Mouse (Mus musculus) ES-E14 (cell line): ENCODE data around the gene Epb41l5. TPM values are rescaled to one million over a fixed set of nuclear protein-coding genes. Genes with fewer than 3 reads are reported as not detected.

ENCODE experiments used
- DNase-seq: peaks from one replicate; pipeline ENCODE4 v3.0.0-alpha.2; 2013; ENCODE audit warnings: low read depth, low spot score
- H3K27ac ChIP-seq: 2 replicates; pipeline ENCODE4 v1.5.1; 2012; ENCODE audit warnings: low read depth, mild to moderate bottlenecking, low read length, moderate library complexity, mixed read lengths; ENCODE audit not compliant: poor library complexity, insufficient read depth, severe bottlenecking
- H3K36me3 ChIP-seq: 2 replicates; pipeline ENCODE4 v1.6.1; 2012; ENCODE audit warnings: mild to moderate bottlenecking, low read length, moderate library complexity, mixed read lengths; ENCODE audit not compliant: control insufficient read depth, poor library complexity, insufficient read depth, severe bottlenecking
- H3K4me1 ChIP-seq, 2 experiments: fragments of 150-350 bp in 1 of 2; sonication (generic) in 1 of 2; 2 replicates each; pipeline ENCODE4 v1.6.1; 2012; ENCODE audit warnings: low read length in 2 of 2, mild to moderate bottlenecking in 1 of 2, mixed read lengths in 1 of 2; ENCODE audit not compliant: control insufficient read depth in 2 of 2, insufficient read depth in 2 of 2, poor library complexity in 1 of 2
- H3K4me3 ChIP-seq, 2 experiments: fragments of 150-350 bp in 1 of 2; sonication (generic) in 1 of 2; 2 replicates each; pipeline ENCODE4 v1.5.1; 2012; ENCODE audit warnings: low read length in 2 of 2, low read depth in 1 of 2, mild to moderate bottlenecking in 1 of 2, mixed read lengths in 1 of 2; ENCODE audit not compliant: insufficient read depth in 1 of 2, poor library complexity in 1 of 2, severe bottlenecking in 1 of 2
- H3K9ac ChIP-seq: 2 replicates; pipeline ENCODE4 v1.6.1; 2012; ENCODE audit warnings: low read depth, mild to moderate bottlenecking, low read length, mixed read lengths; ENCODE audit not compliant: poor library complexity, insufficient read depth, severe bottlenecking
- H3K9me3 ChIP-seq: fragments of 150-350 bp; sonication (generic); 2 replicates; pipeline ENCODE4 v1.6.1; 2012; ENCODE audit warnings: low read depth, mild to moderate bottlenecking, low read length; ENCODE audit not compliant: control insufficient read depth, insufficient read depth
- CHD2 ChIP-seq: IDR thresholded peaks from 2 replicates; pipeline ENCODE4 v1.6.1; 2014; ENCODE audit warnings: mild to moderate bottlenecking, low read depth, low read length, inconsistent platforms
- HCFC1 ChIP-seq: IDR thresholded peaks from 2 replicates; pipeline ENCODE4 v1.6.1; 2012; ENCODE audit warnings: low read length, inconsistent platforms, borderline replicate concordance; ENCODE audit not compliant: insufficient read depth
- MAFK ChIP-seq: IDR thresholded peaks from 2 replicates; pipeline ENCODE4 v1.6.1; 2014; ENCODE audit warnings: mild to moderate bottlenecking, low read depth, low read length, inconsistent platforms; ENCODE audit not compliant: insufficient read depth
- ZC3H11A ChIP-seq: IDR thresholded peaks from 2 replicates; pipeline ENCODE4 v1.6.1; 2012; ENCODE audit warnings: low read depth, mild to moderate bottlenecking, inconsistent platforms, low read length, borderline replicate concordance
- ZNF384 ChIP-seq: IDR thresholded peaks from 2 replicates; pipeline ENCODE4 v1.6.1; 2012; ENCODE audit warnings: low read depth, low read length, inconsistent platforms
- in situ Hi-C, 2 experiments: fragments of 600-800 bp; cut with MboI; formaldehyde crosslinking; loops; one replicate each; pipeline ENCODE4 v1.15.1; 2025; ENCODE audit warnings: low sequenced_read_pairs in 2 of 2, inconsistent platforms in 1 of 2; ENCODE audit not compliant: unreplicated experiment in 2 of 2
- total RNA-seq: library from RNA; depleted of rRNA; stranded (reverse); fragments of 300-350 nt; gene quantifications from 2 replicates; pipeline ENCODE4 v1.2.3, GENCODE M21; 2012

Gene Epb41l5
- total RNA-seq, 1 experiment = 13.4 TPM

GRCm38 (mm10) chr1:119546490-119546889 lies 102.3 kb downstream of the Epb41l5 start:
- Histone ChIP-seq H3K4me3 (no peak overlapping the region), H3K36me3 (peaks cover 12% of the 10 kb centered on the region; the same call in 1 of the 2 replicates), H3K9ac (no peak overlapping the region), H3K27ac (no peak overlapping the region), H3K4me1 (no peaks in the 10 kb centered on the region), H3K9me3 (no peaks in the 10 kb centered on the region)
- no peak for DNase-seq
- in situ Hi-C loops = no loop called here
- TF ChIP-seq ZNF384 (no peak), CHD2 (no peak), HCFC1 (no peak), ZC3H11A (no peak), MAFK (no peak)

- in situ Hi-C loops = no loop called here
- Histone ChIP-seq H3K4me3 (no peak overlapping the region), H3K36me3 (peaks cover 12% of the 10 kb centered on the region; the same call in 1 of the 2 replicates), H3K27ac (no peak overlapping the region), H3K9me3 (no peaks in the 10 kb centered on the region), H3K4me1 (no peaks in the 10 kb centered on the region), H3K9ac (no peak overlapping the region)
- no peak for TF ChIP-seq ZNF384
- TF ChIP-seq ZC3H11A = no peak
- TF ChIP-seq CHD2 = no peak
- TF ChIP-seq MAFK = no peak
- no peak for DNase-seq
Observed at GRCm38 (mm10) chr1:119545671-119546070, 103.1 kb downstream of the Epb41l5 start.

GRCm38 (mm10) chr1:119545164-119545563 lies 103.6 kb downstream of the Epb41l5 start:
- peaks cover 12% of the 10 kb centered on the region; the same call in 1 of the 2 replicates for H3K36me3 ChIP-seq
- no peak overlapping the region for H3K4me3 ChIP-seq
- no peak overlapping the region for H3K9ac ChIP-seq
- no peak for DNase-seq
- H3K27ac ChIP-seq = no peak overlapping the region
- TF ChIP-seq ZC3H11A = no peak
- no peak for TF ChIP-seq MAFK
- TF ChIP-seq HCFC1 = no peak
- TF ChIP-seq CHD2 = no peak
- TF ChIP-seq ZNF384 = no peak
- H3K9me3 ChIP-seq = no peaks in the 10 kb centered on the region
- in situ Hi-C loops = no loop called here
- H3K4me1 ChIP-seq = no peaks in the 10 kb centered on the region

DNA sequence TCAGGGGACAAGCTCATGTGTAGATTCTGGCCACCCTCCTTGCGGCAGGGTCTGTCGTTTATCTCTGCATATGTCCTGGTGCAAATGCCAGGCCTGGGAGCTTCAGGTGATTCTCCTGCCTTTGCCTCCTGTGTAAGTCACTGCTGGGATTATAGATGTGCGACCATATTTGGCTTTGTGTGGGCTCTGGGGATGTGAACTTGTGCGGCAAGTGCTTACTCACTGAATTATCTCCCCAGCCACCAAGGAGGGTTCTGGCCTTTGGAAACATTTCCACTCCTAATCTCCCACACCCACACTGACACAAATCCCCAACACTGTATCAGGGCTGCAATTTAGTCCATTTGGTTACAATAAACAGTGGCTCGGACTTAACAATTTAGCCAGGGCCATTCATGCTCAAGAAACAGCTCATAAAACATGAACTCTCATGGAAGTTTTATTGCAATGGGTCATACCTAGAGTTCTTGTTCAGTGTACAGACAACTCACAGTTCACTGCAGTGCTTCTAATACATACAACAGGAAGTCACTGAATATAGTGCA lies 104.1 kb downstream of the Epb41l5 start:
- TF ChIP-seq HCFC1 = no peak
- no peak for TF ChIP-seq ZC3H11A
- no peak for TF ChIP-seq MAFK
- TF ChIP-seq ZNF384 = no peak
- TF ChIP-seq CHD2 = no peak
- Histone ChIP-seq H3K9ac (no peak overlapping the region), H3K9me3 (no peaks in the 10 kb centered on the region), H3K4me3 (no peak overlapping the region), H3K4me1 (no peaks in the 10 kb centered on the region), H3K27ac (no peak overlapping the region), H3K36me3 (peaks cover 9% of the 10 kb centered on the region; the same call in 1 of the 2 replicates)
- in situ Hi-C loops = no loop called here
- DNase-seq = no peak

DNA sequence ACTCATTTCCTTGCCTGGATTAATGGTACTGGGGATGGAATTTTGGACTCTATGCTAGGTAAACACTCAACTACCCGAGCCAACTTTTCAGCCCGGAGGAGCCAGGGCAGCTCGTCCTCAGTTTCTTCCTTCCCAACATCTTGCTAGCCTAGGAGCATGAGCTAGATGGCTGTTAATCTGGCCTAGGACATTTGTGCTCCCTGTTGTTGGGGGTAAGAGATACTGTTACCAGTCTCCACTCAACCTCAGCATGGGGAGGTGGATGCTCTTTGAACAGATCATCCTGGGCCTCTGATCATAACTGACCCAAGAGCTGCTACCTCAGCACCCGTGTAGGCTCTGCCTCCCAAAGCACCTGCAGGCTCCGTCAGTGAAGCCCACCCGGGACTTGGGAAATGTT lies 105.5 kb downstream of the Epb41l5 start:
- no peak for DNase-seq
- Histone ChIP-seq H3K4me1 (no peaks in the 10 kb centered on the region; a peak in 1 of 4 replicates), H3K36me3 (peaks cover 8% of the 10 kb centered on the region; the same call in 1 of the 2 replicates), H3K9me3 (no peaks in the 10 kb centered on the region), H3K4me3 (no peak overlapping the region), H3K9ac (no peak overlapping the region), H3K27ac (no peak overlapping the region)
- no peak for TF ChIP-seq ZC3H11A
- TF ChIP-seq CHD2 = no peak
- no peak for TF ChIP-seq MAFK
- TF ChIP-seq HCFC1 = no peak
- no peak for TF ChIP-seq ZNF384
- in situ Hi-C loops = no loop called here
